8 mouse cellular contexts compared by ENCODE assay signal in genomic region chr7:4658912-4659551, GRCm38 (mm10). TPM values are rescaled to one million over a fixed set of nuclear protein-coding genes. Genes with fewer than 3 reads are reported as not detected.
DNase-seq lines count a peak whose midpoint lies in the region; ATAC-seq and TF ChIP-seq lines count a peak whose summit lies in the region.

Ppp6r1 (minus strand) TSS chr7:4659019.

- DNase-seq in ES-E14 (ENCODE audit: low read depth, low spot score): peak; percentile 80
- peak; percentile 99 for DNase-seq in cerebellum, adult 11-12 months
- DNase-seq in heart, postnatal 25 days (ENCODE audit: low spot score): peak; percentile 96
- DNase-seq in layer of hippocampus, adult 18-20 months (ENCODE audit: low spot score in 2 of 2): peak; percentile 98 to 99
- peak; percentile 93 for DNase-seq in lung, adult 2 months
- DNase-seq in thymus, adult 18-20 months: peak; percentile 96 to 97

- intact Hi-C loops in heart, postnatal 25 days (cut with DNase I): loop anchor here (2.0 to 10.0 kb wide), 4 partner anchors 26 to 954 kb away; partner anchors contain the start of genes Hspbp1, Rps9 and Ube2s

- H3K27me3 ChIP-seq in forebrain, embryonic 15.5 days: no peaks in the 10 kb centered on the region

- 0 out of 2 replicates have a peak, but pooled peaks cover 3% of the 10 kb centered on the region for H3K36me3 ChIP-seq in ES-E14 (ENCODE audit: control insufficient read depth, insufficient read depth, low read length, poor library complexity, severe bottlenecking)
- H3K36me3 ChIP-seq in forebrain, embryonic 15.5 days: peaks cover 9% of the 10 kb centered on the region

- peak within 1 kb of the TSS; percentile 94 for H3K9ac ChIP-seq in ES-E14 (ENCODE audit: insufficient read depth, low read depth, low read length, poor library complexity, severe bottlenecking)
- peak within 1 kb of the TSS; percentile 92 for H3K9ac ChIP-seq in forebrain, embryonic 15.5 days (replicated peaks)

- TF ChIP-seq POLR2A in lung, adult 2 months (IDR thresholded peaks at IDR 0.05; ENCODE audit: borderline replicate concordance, extremely low read depth, low read depth, low read length): peak; percentile 89; the same call in 1 of the 2 replicates

- H3K4me3 ChIP-seq in ES-E14 (ENCODE audit: insufficient read depth in 1 of 2, low read depth in 1 of 2, low read length in 2 of 2, poor library complexity in 1 of 2, severe bottlenecking in 1 of 2): peak within 1 kb of the TSS; percentile 88 to 93
- H3K4me3 ChIP-seq in forebrain, embryonic 15.5 days: peak within 1 kb of the TSS; percentile 82
- peak within 1 kb of the TSS; percentile 86 for H3K4me3 ChIP-seq in lung, adult 2 months (replicated peaks; ENCODE audit: extremely low read depth, low read depth, low read length)

- in situ Hi-C loops in ES-E14 (cut with MboI; ENCODE audit: low sequenced_read_pairs in 2 of 2, unreplicated experiment in 2 of 2): no loop called here

- WGBS in forebrain, embryonic 15.5 days: 0% methylated on average over 54 of the region's 54 CpGs
- under 1% methylated on average over 54 of the region's 54 CpGs for WGBS in lung, adult 2 months

- no peaks in the 10 kb centered on the region for H3K9me3 ChIP-seq in ES-E14 (ENCODE audit: control insufficient read depth, insufficient read depth, low read depth, low read length)
- no peaks in the 10 kb centered on the region for H3K9me3 ChIP-seq in forebrain, embryonic 15.5 days

- H3K27ac ChIP-seq in ES-E14 (ENCODE audit: insufficient read depth, low read depth, low read length, poor library complexity, severe bottlenecking): peak within 1 kb of the TSS; percentile 67
- H3K27ac ChIP-seq in forebrain, embryonic 15.5 days (replicated peaks): peak within 1 kb of the TSS; percentile 96

- no peak for TF ChIP-seq CTCF in lung, adult 2 months (IDR thresholded peaks at IDR 0.05; ENCODE audit: insufficient read depth, low read length)

- peaks cover 2 to 18% of the 10 kb centered on the region in 2 experiments; a peak in 2 of 4 replicates for H3K4me1 ChIP-seq in ES-E14 (ENCODE audit: control insufficient read depth in 2 of 2, insufficient read depth in 2 of 2, low read length in 2 of 2, poor library complexity in 1 of 2)
- H3K4me1 ChIP-seq in forebrain, embryonic 15.5 days: peaks cover 47% of the 10 kb centered on the region
- peaks cover 14% of the 10 kb centered on the region for H3K4me1 ChIP-seq in lung, adult 2 months (ENCODE audit: control insufficient read depth, insufficient read depth, low read length)

- peak within 1 kb of the TSS; percentile 67 for H3K4me2 ChIP-seq in forebrain, embryonic 15.5 days (replicated peaks)

- ATAC-seq in forebrain, embryonic 15.5 days (replicated peaks): peak; percentile 97
- ATAC-seq in neutrophil, adult 5-6 weeks (ENCODE audit: extremely low read depth, insufficient number of reproducible peaks, low FRiP score, poor library complexity, severe bottlenecking): peak; percentile 80

TF ChIP-seq in ES-E14, 5 proteins besides CTCF, POLR2A, EP300 and RAD21:
- TF ChIP-seq ZNF384 (IDR thresholded peaks at IDR 0.05; ENCODE audit: low read depth, low read length) (no peak), HCFC1 (IDR thresholded peaks at IDR 0.05; ENCODE audit: borderline replicate concordance, insufficient read depth, low read length) (peak; percentile 63; the same call in 1 of the 2 replicates), ZC3H11A (IDR thresholded peaks at IDR 0.05; ENCODE audit: borderline replicate concordance, low read depth, low read length) (0 out of 2 replicates have a peak, but pooled peaks have one; percentile 9)

RNA-seq across cellular contexts. Expression of gene Ppp6r1, which starts in this region (rescaled TPM):
- total RNA-seq in ES-E14 (2012; rRNA removed): 55.4 and 62.9 TPM in 2 replicates
- polyA plus RNA-seq in forebrain, embryonic 15.5 days (2015; fragmentation: Nextera tagmentation; extraction: Ambion mirVana): 9.2 and 9.3 TPM in 2 replicates
- 10 to 100 TPM; 74.9 to 76.3 TPM for total RNA-seq in heart, postnatal 25 days (2021)
- total RNA-seq in layer of hippocampus, adult 18-20 months (2021): 100 to 1,000 TPM; 127 TPM
- 99.0 and 112 TPM in 2 replicates for polyA plus RNA-seq in lung, adult 2 months (2012; rRNA removed)
- 163 and 174 TPM in 2 replicates for total RNA-seq in neutrophil, adult 5-6 weeks (2017)

Comparison
In these comparisons a context has a peak if more than half of its experiments do, and no peak if none do; other contexts are left out.
1. Peak in every context shown above with its lines: DNase-seq, ATAC-seq, H3K4me3 ChIP-seq and H3K27ac ChIP-seq.